Mouse (Mus musculus): ENCODE measurements at regions not wholly inside any gene's neighbourhood (a gene's known extent, or its start where the extent isn't known, plus 50 kb on each side); places are given as distances from the start of the nearest gene placed in this dataset.

DNA sequence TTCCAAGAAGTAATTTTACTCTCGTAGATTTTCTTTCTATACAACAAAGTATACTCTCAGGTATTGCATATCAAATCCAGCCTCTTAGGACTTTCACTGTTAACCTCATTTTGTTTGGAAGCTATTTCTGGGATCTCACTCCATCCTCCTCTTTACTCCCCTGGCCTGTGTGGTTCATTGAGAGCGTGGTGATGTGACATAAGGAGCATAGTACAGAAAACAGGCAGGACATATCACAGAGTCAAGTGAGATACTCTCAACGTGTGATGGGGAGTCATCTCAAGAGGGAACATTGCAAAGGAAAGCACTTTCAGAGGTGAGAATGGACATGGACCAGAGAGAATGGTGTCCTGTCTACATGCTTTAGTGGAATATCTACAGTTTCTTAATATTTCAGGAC lies 297.8 kb upstream of the Pitrm1 start:
- TF ChIP-seq POLR2A (IDR thresholded peaks at IDR 0.05; ENCODE audit: borderline replicate concordance, extremely low read depth, low read depth, low read length), result no peak
- no peak for TF ChIP-seq CTCF (IDR thresholded peaks at IDR 0.05; ENCODE audit: insufficient read depth, low read length)

Measured in lung, adult 2 months (tissue).